Mouse (Mus musculus) heart, embryonic 11.5 days (tissue): Measurements from ENCODE around the gene Arhgap10. TPM values are rescaled to one million over a fixed set of nuclear protein-coding genes. Genes with fewer than 3 reads are reported as not detected.

Source experiments
- ATAC-seq: fragments of 200-750 bp; cut with Nextera tagmentation; replicated peaks from 2 replicates; pipeline ENCODE4 v1.8.0; 2017; ENCODE audit warnings: moderate library complexity; ENCODE audit not compliant: insufficient number of reproducible peaks, low FRiP score, low TSS enrichment
- H3K27ac ChIP-seq: fragments of 300-500 bp; sonication (generic); 2 replicates; pipeline ENCODE4 v1.5.1; 2014; ENCODE audit warnings: mild to moderate bottlenecking, low read depth, low read length
- H3K27me3 ChIP-seq: fragments of 300-500 bp; sonication (generic); 2 replicates; pipeline ENCODE4 v1.6.1; 2014; ENCODE audit warnings: mild to moderate bottlenecking, low read length, mixed read lengths; ENCODE audit not compliant: control insufficient read depth, insufficient read depth
- H3K36me3 ChIP-seq: fragments of 300-500 bp; sonication (generic); 2 replicates; pipeline ENCODE4 v1.6.1; 2014; ENCODE audit warnings: mild to moderate bottlenecking, low read length, moderate library complexity, mixed read lengths; ENCODE audit not compliant: control insufficient read depth, insufficient read depth
- H3K4me1 ChIP-seq: fragments of 300-500 bp; sonication (generic); 2 replicates; pipeline ENCODE4 v1.6.1; 2014; ENCODE audit warnings: low read length; ENCODE audit not compliant: control insufficient read depth, insufficient read depth
- H3K4me2 ChIP-seq: fragments of 300-500 bp; sonication (generic); 2 replicates; pipeline ENCODE4 v1.6.1; 2014; ENCODE audit warnings: mild to moderate bottlenecking, moderate library complexity
- H3K4me3 ChIP-seq: fragments of 300-500 bp; sonication (generic); 2 replicates; pipeline ENCODE4 v1.5.1; 2014; ENCODE audit warnings: low read depth, low read length
- H3K9ac ChIP-seq: fragments of 300-500 bp; sonication (generic); 2 replicates; pipeline ENCODE4 v1.6.1; 2014; ENCODE audit warnings: mild to moderate bottlenecking, low read depth, low read length, moderate library complexity
- H3K9me3 ChIP-seq: fragments of 300-500 bp; sonication (generic); replicated peaks from 2 replicates; pipeline ENCODE4 v1.6.1; 2016; ENCODE audit warnings: low read length; ENCODE audit not compliant: control insufficient read depth
- WGBS: fragments of 180-500 bp; shearing (Covaris S2); extraction: QIAGEN DNeasy Blood & Tissue Kit; methylation state at CpG from one replicate; pipeline ENCODE4 v1.1.7; 2014; ENCODE audit not compliant: insufficient replicate concordance; 5-methylcytosine and 5-hydroxymethylcytosine counted together
- polyA plus RNA-seq: library from polyadenylated mRNA; unstranded; fragments of >200 nt; fragmentation: Nextera tagmentation; extraction: Ambion mirVana; gene quantifications from 2 replicates; pipeline ENCODE4 v1.2.1, GENCODE M21; 2014

The Arhgap10 gene
- polyA plus RNA-seq, result 21.2 and 23.2 TPM in 2 replicates

- Histone ChIP-seq H3K9me3 (no peaks in the 10 kb centered on the region), H3K9ac (peak within 1 kb of the TSS; percentile 94), H3K27me3 (no peaks in the 10 kb centered on the region), H3K4me2 (peak within 1 kb of the TSS; percentile 80), H3K4me3 (peak within 1 kb of the TSS; percentile 79), H3K4me1 (peaks cover 22% of the 10 kb centered on the region), H3K27ac (peak within 1 kb of the TSS; percentile 89), H3K36me3 (no peaks in the 10 kb centered on the region)
- peak; percentile 90 for ATAC-seq
- under 1% methylated on average over 76 of the region's 95 CpGs for WGBS
Measured at GRCm38 (mm10) chr8:77517301-77518200, at the start of gene Arhgap10. Gene Arhgap10 (minus strand): TSS chr8:77517953.

DNA sequence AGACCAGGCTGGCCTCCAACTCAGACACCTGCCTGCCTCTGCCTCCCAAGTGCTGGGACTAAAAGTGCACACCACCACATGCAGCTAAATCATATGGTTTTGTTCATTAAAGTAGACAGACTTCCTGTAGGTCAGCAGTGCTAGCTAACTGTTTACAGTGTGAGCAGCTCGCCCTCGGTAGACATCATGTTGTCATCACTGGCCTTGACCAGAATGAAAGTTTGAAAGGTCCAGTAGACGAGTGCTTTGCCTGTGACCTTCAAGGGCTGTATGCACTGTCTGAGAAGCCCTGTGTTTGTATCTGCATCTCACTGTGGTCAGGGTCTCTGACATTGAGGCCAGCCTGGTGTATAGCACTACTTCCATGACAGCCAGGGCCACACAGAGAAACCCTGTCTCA lies 43.7 kb upstream of the Arhgap10 start:
- WGBS, result 78% methylated on average over 3 of the region's 3 CpGs
- Histone ChIP-seq H3K4me2 (no peak overlapping the region), H3K9me3 (no peaks in the 10 kb centered on the region), H3K27me3 (no peaks in the 10 kb centered on the region), H3K4me3 (no peak overlapping the region), H3K4me1 (no peaks in the 10 kb centered on the region), H3K27ac (no peak overlapping the region), H3K9ac (no peak overlapping the region), H3K36me3 (peaks cover 31% of the 10 kb centered on the region)
- no peak for ATAC-seq

DNA sequence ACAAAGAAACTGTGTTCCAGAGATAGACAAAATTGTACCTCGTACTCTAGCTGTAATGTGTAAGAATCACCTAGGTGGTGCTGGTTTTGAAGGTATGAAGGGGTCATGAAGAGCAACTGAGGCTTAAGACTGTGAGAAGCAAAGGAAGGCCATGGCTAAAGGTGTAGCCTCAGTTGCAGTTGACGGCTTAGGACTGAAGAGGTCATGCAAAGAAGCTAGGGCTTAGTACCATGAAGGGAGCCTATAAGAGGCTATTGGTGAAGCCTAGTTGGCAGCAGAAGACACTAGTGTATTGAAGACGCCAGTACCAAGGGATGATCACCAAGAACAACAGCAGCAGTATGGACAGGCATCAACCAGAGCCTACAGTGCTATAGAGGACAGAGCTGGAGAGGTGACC lies 34.7 kb upstream of the Arhgap10 start:
- no peaks in the 10 kb centered on the region for H3K9me3 ChIP-seq
- H3K36me3 ChIP-seq, result peaks cover 26% of the 10 kb centered on the region
- 94% methylated on average over 3 of the region's 3 CpGs for WGBS
- H3K27ac ChIP-seq, result no peak overlapping the region
- H3K27me3 ChIP-seq, result no peaks in the 10 kb centered on the region
- no peak overlapping the region for H3K9ac ChIP-seq
- no peak overlapping the region for H3K4me2 ChIP-seq
- H3K4me3 ChIP-seq, result no peak overlapping the region
- ATAC-seq, result no peak
- H3K4me1 ChIP-seq, result no peaks in the 10 kb centered on the region

- Histone ChIP-seq H3K4me2 (peak overlapping the region; percentile 91), H3K9ac (peak overlapping the region; percentile 92), H3K4me3 (peak overlapping the region; percentile 83), H3K36me3 (peaks cover 20% of the 10 kb centered on the region), H3K9me3 (no peaks in the 10 kb centered on the region), H3K27ac (peak overlapping the region; percentile 75; the same call in 1 of the 2 replicates), H3K4me1 (no peaks in the 10 kb centered on the region), H3K27me3 (no peaks in the 10 kb centered on the region)
- no peak for ATAC-seq
- WGBS, result 23% methylated on average over 7 of the region's 7 CpGs
Measured at GRCm38 (mm10) chr8:77549881-77550580, 32.3 kb upstream of the Arhgap10 start.

DNA sequence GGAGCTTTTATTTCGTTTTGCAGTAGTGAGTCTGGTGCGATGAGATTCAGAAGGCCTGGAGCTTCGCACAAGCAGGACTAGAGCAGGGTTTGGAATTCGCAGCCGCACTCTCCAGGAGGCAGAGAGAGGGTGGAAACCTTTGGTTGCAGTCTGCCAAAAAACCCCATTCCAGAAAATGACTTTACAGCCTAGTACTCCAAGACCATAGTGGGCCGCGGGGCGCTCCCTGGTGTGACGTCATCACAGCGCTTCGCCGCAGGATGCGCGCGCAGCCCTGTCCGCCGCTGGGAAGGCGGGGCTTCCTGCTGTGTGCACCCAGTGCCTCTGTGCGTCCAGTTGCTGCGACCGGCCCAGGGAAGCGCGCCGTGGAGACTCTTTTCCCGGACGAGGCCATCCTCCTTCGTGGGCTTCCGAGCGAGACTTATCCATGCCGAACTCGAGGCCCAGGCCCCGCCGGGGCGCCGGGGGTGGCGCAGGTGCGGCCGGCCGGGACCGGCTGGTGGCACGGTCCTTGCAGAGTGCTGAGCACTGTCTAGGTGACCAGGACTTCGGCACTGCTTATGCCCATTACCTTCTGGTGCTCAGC lies 31.5 kb upstream of the Arhgap10 start, which contains the start of gene Prmt9:
Gene Prmt9 (plus strand): TSS at position 277 of the 586 bp plus-strand sequence.
- no peaks in the 10 kb centered on the region for H3K4me1 ChIP-seq
- H3K36me3 ChIP-seq, result peaks cover 20% of the 10 kb centered on the region
- H3K27ac ChIP-seq, result peak within 1 kb of the TSS; percentile 75
- peak within 1 kb of the TSS; percentile 91 for H3K4me2 ChIP-seq
- WGBS, result 3% methylated on average over 42 of the region's 42 CpGs
- H3K9me3 ChIP-seq, result no peaks in the 10 kb centered on the region
- no peaks in the 10 kb centered on the region for H3K27me3 ChIP-seq
- peak; percentile 96 for ATAC-seq
- H3K4me3 ChIP-seq, result peak within 1 kb of the TSS; percentile 83
- peak within 1 kb of the TSS; percentile 92 for H3K9ac ChIP-seq

GRCm38 (mm10) chr8:77545616-77546015 lies 27.9 kb upstream of the Arhgap10 start:
- Histone ChIP-seq H3K36me3 (no peaks in the 10 kb centered on the region), H3K9ac (no peak overlapping the region), H3K27ac (no peak overlapping the region), H3K9me3 (no peaks in the 10 kb centered on the region), H3K4me1 (no peaks in the 10 kb centered on the region), H3K4me2 (no peak overlapping the region), H3K27me3 (no peaks in the 10 kb centered on the region), H3K4me3 (no peak overlapping the region)
- ATAC-seq, result no peak
- WGBS, result 88% methylated on average over 4 of the region's 4 CpGs

DNA sequence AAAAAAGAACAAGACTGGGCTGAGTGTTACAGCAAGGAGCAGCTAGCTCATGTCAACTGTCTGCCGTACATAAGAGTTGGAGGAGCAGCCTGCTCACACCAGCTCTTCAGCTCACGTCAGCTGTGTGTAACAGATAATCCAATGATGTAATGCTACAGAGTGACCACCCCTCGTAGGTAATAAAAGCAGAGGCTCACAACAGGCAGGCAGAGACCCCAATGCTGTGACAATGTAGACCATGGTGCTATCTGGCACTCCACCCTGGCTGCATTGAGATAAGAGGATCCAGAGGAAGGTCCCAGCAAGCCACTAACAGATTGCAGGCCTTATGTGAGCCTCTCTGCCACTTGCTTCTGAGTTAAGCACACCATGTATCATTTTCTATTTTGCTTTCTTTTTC lies 26.7 kb upstream of the Arhgap10 start:
- Histone ChIP-seq H3K4me2 (no peak overlapping the region), H3K4me1 (no peaks in the 10 kb centered on the region), H3K9ac (no peak overlapping the region), H3K9me3 (no peaks in the 10 kb centered on the region), H3K4me3 (no peak overlapping the region), H3K36me3 (no peaks in the 10 kb centered on the region), H3K27ac (no peak overlapping the region), H3K27me3 (no peaks in the 10 kb centered on the region)
- 46% methylated on average over 3 of the region's 3 CpGs for WGBS
- no peak for ATAC-seq

DNA sequence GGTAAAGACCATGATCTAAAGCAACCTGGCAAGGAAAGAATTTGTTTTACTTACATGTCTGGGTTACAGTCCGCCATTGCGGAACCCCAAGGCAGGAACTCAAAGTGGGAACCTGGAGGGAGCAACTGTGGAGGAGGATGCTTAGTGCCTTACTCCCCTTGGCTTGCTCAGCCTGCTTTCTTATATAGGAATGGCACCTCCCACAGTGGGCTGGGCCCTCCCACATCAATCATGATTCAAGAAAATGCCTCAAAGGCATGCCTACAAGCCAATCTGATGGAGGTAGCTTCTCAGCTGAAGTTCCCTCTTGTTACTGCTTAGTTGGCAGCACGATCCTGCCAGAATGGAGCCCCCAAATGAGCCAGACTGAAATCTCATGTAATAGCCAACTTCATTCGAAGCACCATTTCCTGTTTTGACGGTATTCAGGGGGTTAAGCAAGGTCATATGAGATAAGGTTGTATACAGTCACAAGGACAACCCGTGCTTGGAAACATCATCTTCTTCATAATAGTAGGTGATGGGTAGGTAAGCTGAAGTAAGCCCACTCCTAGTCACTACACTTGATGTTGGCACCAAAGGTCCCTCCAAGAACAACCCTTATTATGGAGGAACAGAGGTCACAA lies 25.5 kb upstream of the Arhgap10 start:
- WGBS, result 74% methylated on average over 6 of the region's 6 CpGs
- ATAC-seq, result no peak
- no peaks in the 10 kb centered on the region for H3K4me1 ChIP-seq
- H3K4me2 ChIP-seq, result no peak overlapping the region
- H3K36me3 ChIP-seq, result no peaks in the 10 kb centered on the region
- no peak overlapping the region for H3K4me3 ChIP-seq
- no peak overlapping the region for H3K9ac ChIP-seq
- no peaks in the 10 kb centered on the region for H3K27me3 ChIP-seq
- H3K9me3 ChIP-seq, result no peaks in the 10 kb centered on the region
- H3K27ac ChIP-seq, result no peak overlapping the region
